Mouse (Mus musculus): Measurements from ENCODE around the gene Psma7.

Psma7 gene

DNA sequence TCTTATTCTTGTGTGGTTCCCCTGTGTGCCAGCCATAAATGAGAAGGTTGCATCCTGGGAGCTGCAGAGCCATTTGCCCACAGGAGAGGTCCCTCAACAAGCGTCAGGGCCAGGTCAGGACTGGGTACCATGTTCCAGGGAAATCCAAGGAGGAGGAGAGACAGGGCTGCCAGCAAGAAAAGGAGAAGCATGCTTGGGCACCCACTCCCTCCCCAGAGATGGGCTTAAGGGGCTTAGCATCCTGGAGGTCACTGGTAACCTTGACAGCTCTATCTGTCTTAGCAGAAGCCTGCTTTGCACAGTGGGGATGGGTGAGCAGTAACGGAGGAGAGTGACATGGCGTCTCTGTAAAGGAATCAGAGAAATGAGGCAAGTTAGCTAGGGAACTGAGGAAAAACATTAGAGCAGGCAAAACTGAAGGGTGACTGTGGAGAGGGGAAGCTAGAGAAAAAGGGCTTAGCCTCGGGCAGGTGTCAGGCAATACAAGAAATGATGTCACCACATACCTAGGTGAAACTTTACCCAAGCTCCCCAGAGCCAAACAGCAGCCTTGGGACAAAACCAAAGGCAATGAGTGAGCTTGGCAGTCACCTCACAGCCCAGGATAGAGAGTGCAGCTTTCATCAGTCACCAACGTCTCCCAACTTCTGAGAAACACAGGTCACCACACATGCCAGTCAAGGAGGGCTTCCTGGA, 36.4 kb downstream of the Psma7 start:
- in situ Hi-C loops (cut with MseI, MboI), result no loop called here

DNA sequence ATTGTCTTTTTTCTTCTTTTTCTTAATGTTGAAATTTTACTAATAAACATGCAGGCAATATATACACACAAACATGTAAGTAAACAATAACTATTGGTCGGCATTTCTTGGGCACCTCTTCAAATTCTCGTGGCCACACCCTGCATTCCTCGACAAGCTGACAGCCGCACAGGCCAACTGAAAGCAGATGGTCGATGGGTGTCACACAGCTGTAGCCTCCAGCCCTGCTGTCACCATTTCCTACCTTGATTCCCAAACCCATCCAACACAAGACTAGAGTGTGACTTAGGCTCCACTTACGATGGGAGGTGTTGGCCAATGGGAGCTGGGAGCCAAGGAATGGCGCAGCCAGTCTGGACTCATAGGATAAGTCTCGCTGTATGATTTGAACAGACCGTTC, 40.6 kb downstream of the Psma7 start:
- in situ Hi-C loops (cut with MseI, MboI), result no loop called here

DNA sequence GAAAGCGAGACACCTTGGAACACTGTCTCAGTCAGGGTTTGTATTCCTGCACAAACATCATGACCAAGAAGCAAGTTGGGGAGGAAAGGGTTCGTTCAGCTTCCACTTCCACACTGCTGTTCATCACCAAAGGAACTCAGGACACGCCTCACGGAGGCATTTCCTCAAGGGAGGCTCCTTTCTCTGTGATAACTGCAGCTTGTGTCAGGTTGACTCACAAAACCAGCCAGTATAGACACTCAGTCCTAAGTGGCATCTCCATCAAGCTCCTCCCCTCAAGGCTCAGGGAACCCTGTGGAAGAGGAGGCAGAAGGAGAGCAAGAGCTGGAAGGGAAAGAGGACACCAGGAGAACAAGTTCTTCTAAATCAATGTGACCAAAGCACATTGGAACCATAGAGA, 43.8 kb downstream of the Psma7 start:
- in situ Hi-C loops (cut with MseI, MboI), result no loop called here

DNA sequence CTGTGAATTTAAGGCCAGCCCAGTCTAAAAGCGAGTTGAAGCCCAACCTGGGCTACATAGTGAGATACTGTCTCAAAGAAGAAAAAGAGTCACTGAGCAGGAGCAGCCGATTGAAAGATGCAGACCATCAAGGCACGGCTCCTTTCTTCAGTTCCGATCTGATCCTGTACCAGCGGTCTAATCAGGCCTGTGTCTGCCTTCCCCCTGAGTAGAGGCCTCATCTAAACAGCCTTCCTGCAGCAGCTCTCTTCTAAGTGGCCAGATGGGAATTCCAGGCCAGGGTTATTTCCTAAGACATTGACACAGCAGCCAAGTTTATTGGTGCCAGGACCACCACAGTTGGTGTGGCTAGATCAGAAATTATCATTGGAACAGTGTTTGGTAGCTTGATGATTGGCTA, 49.2 kb downstream of the Psma7 start:
- in situ Hi-C loops (cut with MseI, MboI), result no loop called here

DNA sequence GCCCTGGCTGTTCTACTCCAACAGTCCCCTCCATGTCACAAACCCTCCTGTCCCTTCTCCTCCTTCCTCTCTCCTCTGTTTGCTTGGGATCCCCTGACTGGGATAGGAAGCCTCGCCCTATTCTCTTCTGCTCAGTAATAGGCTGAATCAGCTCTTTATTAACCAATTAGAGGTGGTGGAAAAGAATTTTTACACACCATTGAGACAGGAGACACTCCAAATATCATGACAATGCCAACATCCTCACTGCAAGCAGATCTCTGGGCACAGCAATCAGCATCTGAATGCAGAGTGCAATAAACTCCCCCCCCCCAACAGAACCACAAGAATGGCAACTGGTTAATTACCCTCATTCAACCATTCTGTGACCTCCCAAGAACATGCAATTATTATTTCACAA, 53.1 kb downstream of the Psma7 start:
- in situ Hi-C loops (cut with MseI, MboI), result no loop called here

DNA sequence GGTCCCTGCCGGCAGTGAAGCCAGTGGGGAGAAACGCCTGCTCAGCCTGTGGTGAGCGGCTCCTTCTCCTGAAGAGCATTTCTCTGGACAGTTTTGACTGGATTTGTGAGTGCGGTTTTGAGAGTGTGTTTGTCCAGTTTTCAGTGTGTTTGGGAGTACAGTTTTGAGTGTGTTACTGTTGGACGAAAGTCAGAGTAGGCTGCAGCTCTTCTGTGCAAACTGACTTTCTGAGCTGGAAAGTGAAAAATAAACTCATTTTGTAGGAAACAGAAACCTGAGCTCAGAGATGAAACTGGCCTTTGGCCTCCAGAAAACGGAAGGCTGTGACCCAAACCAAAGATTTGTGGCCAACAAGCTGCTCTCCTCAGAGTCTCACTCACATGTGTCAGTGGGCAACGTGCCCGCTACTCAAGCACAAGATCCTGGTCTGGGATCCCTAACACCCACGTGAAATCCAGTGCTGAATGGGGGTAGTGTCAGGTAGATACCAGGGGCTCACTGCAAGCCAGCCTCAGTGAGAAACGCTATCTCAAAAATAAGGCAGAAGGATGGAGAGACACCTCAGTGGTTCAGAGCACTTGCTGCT, 55.7 kb downstream of the Psma7 start:
- in situ Hi-C loops (cut with MseI, MboI), result no loop called here
